Mouse (Mus musculus) embryonic facial prominence, embryonic 12.5 days (tissue): Measurements from ENCODE around the gene Plod1. TPM values are rescaled to one million over a fixed set of nuclear protein-coding genes. Genes with fewer than 3 reads are reported as not detected.
A peak's percentile ranks its signal among the peaks of the same experiment; 100 is the strongest.

Source experiments
- ATAC-seq: fragments of 200-750 bp; cut with Nextera tagmentation; 2 replicates; pipeline ENCODE4 v1.8.0; 2017; ENCODE audit not compliant: insufficient number of reproducible peaks, insufficient read depth, low FRiP score, low TSS enrichment
- H3K27ac ChIP-seq: fragments of 300-500 bp; sonication (generic); 2 replicates; pipeline ENCODE4 v1.5.1; 2016; ENCODE audit warnings: mild to moderate bottlenecking
- H3K27me3 ChIP-seq: fragments of 300-500 bp; sonication (generic); 2 replicates; pipeline ENCODE4 v1.6.1; 2016; ENCODE audit warnings: mild to moderate bottlenecking, moderate library complexity
- H3K36me3 ChIP-seq: fragments of 300-500 bp; sonication (generic); 2 replicates; pipeline ENCODE4 v1.6.1; 2016; ENCODE audit warnings: mild to moderate bottlenecking
- H3K4me1 ChIP-seq: fragments of 300-500 bp; sonication (generic); 2 replicates; pipeline ENCODE4 v1.6.1; 2016
- H3K4me2 ChIP-seq: fragments of 300-500 bp; sonication (generic); replicated peaks from 2 replicates; pipeline ENCODE4 v1.6.1; 2016; ENCODE audit warnings: mild to moderate bottlenecking, moderate library complexity
- H3K4me3 ChIP-seq: fragments of 300-500 bp; sonication (generic); 2 replicates; pipeline ENCODE4 v1.5.1; 2016; ENCODE audit warnings: mild to moderate bottlenecking
- H3K9ac ChIP-seq: fragments of 300-500 bp; sonication (generic); 2 replicates; pipeline ENCODE4 v1.6.1; 2016; ENCODE audit warnings: mild to moderate bottlenecking, moderate library complexity
- H3K9me3 ChIP-seq: fragments of 300-500 bp; sonication (generic); 2 replicates; pipeline ENCODE4 v1.6.1; 2016; ENCODE audit warnings: mild to moderate bottlenecking, moderate library complexity
- WGBS: fragments of 180-500 bp; shearing (Covaris S2); methylation state at CpG from one replicate; pipeline ENCODE4 v1.1.7; 2016; 5-methylcytosine and 5-hydroxymethylcytosine counted together
- polyA plus RNA-seq: library from polyadenylated mRNA; unstranded; fragments of >200 nt; fragmentation: Nextera tagmentation; extraction: Ambion mirVana; gene quantifications from 2 replicates; pipeline ENCODE4 v1.2.1, GENCODE M21; 2016

Gene Plod1
- polyA plus RNA-seq, 1 experiment from 2014 or later: 52.9 TPM

- 77% methylated on average over 5 of the region's 5 CpGs for WGBS
- H3K36me3 ChIP-seq: peaks cover 10% of the 10 kb centered on the region; the same call in 1 of the 2 replicates
- H3K4me3 ChIP-seq: no peak overlapping the region
- no peak overlapping the region for H3K27ac ChIP-seq
- H3K9me3 ChIP-seq: no peaks in the 10 kb centered on the region
- H3K27me3 ChIP-seq: no peaks in the 10 kb centered on the region
- H3K4me2 ChIP-seq: no peak overlapping the region
- H3K4me1 ChIP-seq: peaks cover 13% of the 10 kb centered on the region
- no peak overlapping the region for H3K9ac ChIP-seq
- ATAC-seq: no peak
Observed at GRCm38 (mm10) chr4:147906230-147906629, 30.3 kb downstream of the Plod1 start.

- Histone ChIP-seq H3K4me1 (peaks cover 13% of the 10 kb centered on the region), H3K27ac (no peak overlapping the region), H3K4me2 (peak overlapping the region; percentile 58), H3K36me3 (peaks cover 10% of the 10 kb centered on the region; the same call in 1 of the 2 replicates), H3K9ac (0 out of 2 replicates have a peak overlapping the region, but pooled peaks have one; percentile 10), H3K4me3 (peak overlapping the region; percentile 86), H3K27me3 (no peaks in the 10 kb centered on the region), H3K9me3 (no peaks in the 10 kb centered on the region)
- 1% methylated on average over 8 of the region's 8 CpGs for WGBS
- no peak for ATAC-seq
Observed at GRCm38 (mm10) chr4:147905090-147905659, 31.4 kb downstream of the Plod1 start.

DNA sequence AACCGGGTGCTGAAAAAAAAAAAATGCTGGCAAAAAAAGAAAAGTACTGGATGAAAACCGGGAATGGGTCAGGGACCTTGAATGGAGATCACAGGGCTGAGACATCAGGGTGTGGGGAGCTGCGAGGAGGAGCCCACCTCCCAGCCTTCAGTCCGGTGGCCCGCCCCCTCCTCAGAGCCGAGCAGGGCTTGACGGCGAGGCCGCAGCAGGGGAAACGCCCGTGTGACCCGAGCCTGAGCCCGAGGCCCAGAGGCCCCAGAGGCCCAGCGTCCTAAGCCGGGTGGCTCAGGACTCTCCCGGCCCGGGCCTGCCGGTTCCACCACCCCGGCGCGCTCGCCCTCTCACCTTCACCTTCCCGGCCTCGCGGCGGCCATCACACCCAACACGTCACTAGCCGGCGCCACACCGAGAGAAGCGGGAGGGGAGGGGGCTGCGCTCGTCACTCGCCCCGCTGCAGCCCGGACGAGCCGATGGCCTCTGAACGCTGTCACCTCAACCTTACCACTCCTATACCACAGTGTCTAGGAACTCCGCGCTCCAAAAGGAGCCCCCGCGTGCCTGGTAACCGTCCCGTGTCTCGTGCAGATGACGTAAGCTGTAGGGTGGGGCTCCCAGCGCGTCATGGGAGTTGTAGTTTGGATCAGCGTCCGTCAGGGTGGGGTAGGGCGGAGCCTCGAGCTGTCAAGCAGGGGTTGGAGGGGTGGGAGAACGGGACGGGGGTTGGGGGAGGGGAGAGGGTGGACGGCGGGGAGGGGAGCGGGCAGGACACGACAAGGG lies 32.1 kb downstream of the Plod1 start, which contains the start of gene Mfn2:
TSS of gene Mfn2 (minus strand) at position 392 of the 777 bp plus-strand sequence.
- no peaks in the 10 kb centered on the region for H3K27me3 ChIP-seq
- peaks cover 13% of the 10 kb centered on the region for H3K4me1 ChIP-seq
- H3K9me3 ChIP-seq: no peaks in the 10 kb centered on the region
- H3K4me3 ChIP-seq: peak within 1 kb of the TSS; percentile 86
- H3K27ac ChIP-seq: peak within 1 kb of the TSS; percentile 80
- peak; percentile 84 for ATAC-seq
- WGBS: under 1% methylated on average over 59 of the region's 59 CpGs
- H3K36me3 ChIP-seq: 0 out of 2 replicates have a peak, but pooled peaks cover 13% of the 10 kb centered on the region
- H3K4me2 ChIP-seq: peak within 1 kb of the TSS; percentile 58
- peak within 1 kb of the TSS; percentile 76 for H3K9ac ChIP-seq

DNA sequence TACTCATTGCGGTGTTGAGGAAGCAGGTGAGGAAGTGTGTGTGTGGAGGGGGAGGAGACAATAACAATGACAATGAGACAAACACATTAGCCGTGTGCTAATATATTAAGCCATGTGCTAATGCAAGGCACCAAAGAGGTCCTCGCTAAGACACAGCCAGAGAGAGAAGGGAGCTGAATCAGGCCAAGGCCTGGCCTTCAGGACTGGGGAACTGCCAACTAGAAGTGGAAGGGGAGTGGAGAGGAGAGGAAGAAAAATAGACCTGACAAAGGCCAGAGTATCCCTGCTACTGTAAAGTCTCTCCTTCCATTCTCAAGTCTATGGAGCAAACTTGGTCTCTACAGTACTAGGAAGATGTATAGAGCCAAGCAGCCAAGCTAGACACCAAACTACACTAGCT lies 33.0 kb downstream of the Plod1 start:
- Histone ChIP-seq H3K27me3 (no peaks in the 10 kb centered on the region), H3K9me3 (no peaks in the 10 kb centered on the region), H3K4me3 (peak overlapping the region; percentile 86), H3K9ac (peak overlapping the region; percentile 76; the same call in 1 of the 2 replicates), H3K36me3 (peaks cover 20% of the 10 kb centered on the region), H3K4me1 (peaks cover 13% of the 10 kb centered on the region), H3K4me2 (peak overlapping the region; percentile 58), H3K27ac (no peak overlapping the region)
- ATAC-seq: no peak
- WGBS: 84% methylated on average over 3 of the region's 3 CpGs

- Histone ChIP-seq H3K4me3 (no peak overlapping the region), H3K4me2 (no peak overlapping the region)
Observed at GRCm38 (mm10) chr4:147902906-147903500, 33.6 kb downstream of the Plod1 start.

GRCm38 (mm10) chr4:147900452-147900851 lies 36.1 kb downstream of the Plod1 start:
- Histone ChIP-seq H3K4me1 (peaks cover 13% of the 10 kb centered on the region), H3K9me3 (no peaks in the 10 kb centered on the region), H3K4me3 (no peak overlapping the region), H3K27me3 (no peaks in the 10 kb centered on the region), H3K9ac (no peak overlapping the region), H3K4me2 (no peak overlapping the region), H3K27ac (no peak overlapping the region), H3K36me3 (peaks cover 51% of the 10 kb centered on the region)
- 89% methylated on average over 7 of the region's 7 CpGs for WGBS
- ATAC-seq: no peak

More at GRCm38 (mm10) chr4:147902906-147903500, 33.6 kb downstream of the Plod1 start:
- 86% methylated on average over 12 of the region's 12 CpGs for WGBS
- ATAC-seq: no peak
- Histone ChIP-seq H3K36me3 (peaks cover 26% of the 10 kb centered on the region), H3K27me3 (no peaks in the 10 kb centered on the region), H3K27ac (no peak overlapping the region), H3K4me1 (peaks cover 13% of the 10 kb centered on the region), H3K9ac (no peak overlapping the region), H3K9me3 (no peaks in the 10 kb centered on the region)

DNA sequence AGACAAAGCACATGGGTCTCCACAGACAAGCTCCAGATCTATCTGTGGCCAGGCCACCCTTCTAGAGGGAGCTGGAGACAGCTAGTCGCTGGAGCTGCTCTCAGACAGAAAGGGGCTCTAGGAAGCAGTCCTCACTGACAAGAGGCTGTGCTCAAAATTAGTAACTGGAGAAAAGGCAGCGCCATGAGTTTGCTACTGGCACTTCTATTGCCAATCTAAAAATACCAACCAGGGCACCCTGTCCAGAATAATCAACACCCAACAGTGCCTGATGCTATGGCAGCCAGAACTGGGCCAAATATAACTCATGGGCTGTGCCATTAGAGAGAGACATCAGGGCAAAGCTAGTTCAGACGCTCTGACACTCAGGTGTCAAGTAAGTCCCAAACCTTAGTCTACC lies 39.2 kb downstream of the Plod1 start:
- Histone ChIP-seq H3K27me3 (no peaks in the 10 kb centered on the region), H3K4me3 (no peak overlapping the region), H3K4me2 (no peak overlapping the region), H3K27ac (no peak overlapping the region), H3K9me3 (no peaks in the 10 kb centered on the region), H3K36me3 (peaks cover 71% of the 10 kb centered on the region), H3K9ac (no peak overlapping the region), H3K4me1 (no peaks in the 10 kb centered on the region)
- no peak for ATAC-seq
- 89% methylated on average over 3 of the region's 3 CpGs for WGBS

GRCm38 (mm10) chr4:147896411-147896810 lies 40.2 kb downstream of the Plod1 start:
- 37% methylated on average over 1 of the region's 1 CpGs for WGBS
- Histone ChIP-seq H3K4me2 (no peak overlapping the region), H3K9ac (no peak overlapping the region), H3K4me3 (no peak overlapping the region), H3K4me1 (no peaks in the 10 kb centered on the region), H3K27ac (no peak overlapping the region), H3K9me3 (no peaks in the 10 kb centered on the region), H3K36me3 (peaks cover 78% of the 10 kb centered on the region), H3K27me3 (no peaks in the 10 kb centered on the region)
- no peak for ATAC-seq

- no peak for ATAC-seq
Observed at GRCm38 (mm10) chr4:147895815-147896330, 40.7 kb downstream of the Plod1 start.

GRCm38 (mm10) chr4:147890341-147890740 lies 46.2 kb downstream of the Plod1 start:
- ATAC-seq: no peak
- H3K9ac ChIP-seq: no peak overlapping the region
- H3K9me3 ChIP-seq: no peaks in the 10 kb centered on the region
- H3K27me3 ChIP-seq: no peaks in the 10 kb centered on the region
- WGBS: 94% methylated on average over 6 of the region's 6 CpGs
- no peak overlapping the region for H3K4me2 ChIP-seq
- no peak overlapping the region for H3K27ac ChIP-seq
- no peak overlapping the region for H3K4me3 ChIP-seq
- peaks cover 79% of the 10 kb centered on the region for H3K36me3 ChIP-seq
- no peaks in the 10 kb centered on the region for H3K4me1 ChIP-seq

More at GRCm38 (mm10) chr4:147895815-147896330, 40.7 kb downstream of the Plod1 start:
- H3K9ac ChIP-seq: no peak overlapping the region
- H3K9me3 ChIP-seq: no peaks in the 10 kb centered on the region
- H3K4me3 ChIP-seq: no peak overlapping the region
- H3K4me1 ChIP-seq: no peaks in the 10 kb centered on the region
- peaks cover 81% of the 10 kb centered on the region for H3K36me3 ChIP-seq
- 91% methylated on average over 4 of the region's 4 CpGs for WGBS
- no peak overlapping the region for H3K27ac ChIP-seq
- no peaks in the 10 kb centered on the region for H3K27me3 ChIP-seq
- no peak overlapping the region for H3K4me2 ChIP-seq

DNA sequence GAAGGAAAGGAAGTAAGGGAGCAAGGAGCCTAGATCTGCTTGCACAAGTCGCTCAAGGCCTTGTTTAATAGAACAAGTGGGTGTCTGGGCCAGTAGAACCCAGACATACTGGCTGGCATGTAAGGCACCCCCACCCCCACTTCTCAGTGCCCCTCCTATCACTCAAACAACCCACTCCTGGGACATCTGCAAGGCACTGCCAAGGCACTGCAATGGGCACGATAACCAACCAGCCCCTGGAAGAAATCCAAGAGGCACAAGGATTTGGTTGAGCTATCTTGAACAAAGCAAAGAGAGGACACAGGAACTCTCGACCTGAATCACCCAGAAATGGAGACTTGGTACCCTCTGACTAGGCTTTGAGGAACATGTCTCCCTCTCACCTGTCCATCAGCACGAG lies 48.3 kb downstream of the Plod1 start:
- WGBS: 89% methylated on average over 4 of the region's 4 CpGs
- no peak for ATAC-seq
- no peaks in the 10 kb centered on the region for H3K27me3 ChIP-seq
- H3K4me3 ChIP-seq: no peak overlapping the region
- H3K9ac ChIP-seq: no peak overlapping the region
- H3K9me3 ChIP-seq: no peaks in the 10 kb centered on the region
- peaks cover 79% of the 10 kb centered on the region for H3K36me3 ChIP-seq
- H3K4me2 ChIP-seq: no peak overlapping the region
- H3K27ac ChIP-seq: no peak overlapping the region
- H3K4me1 ChIP-seq: no peaks in the 10 kb centered on the region
